Mouse (Mus musculus): Measurements from ENCODE around the gene Timm10.

DNA sequence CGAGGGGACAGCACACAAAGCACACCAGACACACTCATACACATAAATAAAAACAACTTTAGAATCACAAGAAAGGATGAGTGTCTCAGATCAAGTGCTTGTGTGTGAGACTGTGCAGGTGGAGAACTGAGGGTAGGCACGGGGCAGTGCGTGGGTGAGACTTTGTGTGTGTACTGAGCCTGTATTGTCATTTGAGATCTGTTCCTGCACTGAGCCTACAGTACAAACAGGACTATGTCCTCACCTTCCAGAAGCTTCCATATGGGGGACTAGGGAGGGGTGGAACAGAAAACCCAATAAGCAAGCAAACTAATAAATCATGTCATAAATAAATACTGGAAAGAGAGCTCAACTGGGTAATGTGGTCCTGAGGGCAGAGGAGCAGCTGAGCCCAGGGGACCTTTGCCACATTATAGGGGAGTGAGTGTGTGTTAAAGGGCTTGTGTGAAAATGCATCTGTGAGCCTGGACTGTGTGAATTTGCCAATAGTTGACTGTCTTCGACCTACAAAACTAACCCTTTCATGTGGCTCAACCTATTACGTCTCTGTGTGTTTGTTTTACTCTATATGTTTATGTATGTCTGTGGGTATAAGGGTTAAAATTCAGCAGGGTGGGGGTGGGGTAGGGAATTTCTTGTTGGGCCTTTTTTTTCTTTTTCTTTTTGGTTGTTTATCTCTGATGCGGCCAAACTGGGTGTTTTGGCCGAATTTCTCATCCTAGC lies 23.8 kb downstream of the Timm10 start:
- no peak for TF ChIP-seq POLR2A (IDR thresholded peaks at IDR 0.05; ENCODE audit: borderline replicate concordance, extremely low read depth, insufficient read depth, insufficient read length, poor library complexity, severe bottlenecking)
- no peak for TF ChIP-seq CTCF (IDR thresholded peaks at IDR 0.05; ENCODE audit: borderline replicate concordance, extremely low read depth, insufficient read depth, insufficient read length)

Data from brain, embryonic 14.5 days (tissue).